Mouse (Mus musculus) layer of hippocampus, postnatal 25 days (tissue): Measurements from ENCODE around the gene Ccnl2. TPM values are rescaled to one million over a fixed set of nuclear protein-coding genes. Genes with fewer than 3 reads are reported as not detected.

Experiments used
- DNase-seq, 2 experiments: peaks; one replicate each; pipeline ENCODE4 v3.0.0; 2022; ENCODE audit warnings: mixed read lengths in 2 of 2, low spot score in 1 of 2; ENCODE audit errors: extremely low spot score in 1 of 2
- total RNA-seq, 2 experiments: library from RNA; stranded (reverse); gene quantifications; 2 replicates each; pipeline ENCODE4 v1.2.3; 2021

Ccnl2 gene
- total RNA-seq, 2 experiments from 2014 or later = 72.2 to 91.2 TPM

DNA sequence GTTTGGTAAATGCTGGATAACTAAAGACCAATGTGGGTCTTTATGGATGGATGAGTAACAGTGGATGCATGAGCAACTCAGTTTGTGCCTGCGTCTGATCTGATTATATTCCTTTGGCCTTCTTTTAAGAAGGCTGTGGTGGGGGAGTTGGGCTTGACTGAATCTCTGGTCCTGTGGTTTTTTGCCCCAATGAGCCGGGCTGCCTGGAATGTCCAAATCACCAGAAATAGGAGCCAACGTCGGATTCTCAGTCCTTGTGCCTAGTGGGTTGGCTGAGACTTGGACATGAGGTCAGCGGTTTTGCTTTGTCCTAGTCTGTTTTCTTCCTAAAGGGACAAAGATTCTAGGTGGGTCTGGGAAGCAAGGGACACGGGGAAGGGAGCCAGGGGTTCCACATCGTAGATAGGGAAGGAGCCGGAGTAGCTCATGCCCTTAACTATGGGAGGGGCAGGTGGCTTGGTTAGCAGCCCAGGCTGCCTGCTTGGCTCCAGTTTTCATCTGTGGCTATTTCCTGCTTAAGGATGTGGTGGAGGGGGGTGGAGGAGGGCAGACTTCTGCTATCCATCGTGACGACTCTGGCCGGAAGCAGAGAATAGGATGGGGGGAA, 25.2 kb downstream of the Ccnl2 start:
- DNase-seq = no peak

DNA sequence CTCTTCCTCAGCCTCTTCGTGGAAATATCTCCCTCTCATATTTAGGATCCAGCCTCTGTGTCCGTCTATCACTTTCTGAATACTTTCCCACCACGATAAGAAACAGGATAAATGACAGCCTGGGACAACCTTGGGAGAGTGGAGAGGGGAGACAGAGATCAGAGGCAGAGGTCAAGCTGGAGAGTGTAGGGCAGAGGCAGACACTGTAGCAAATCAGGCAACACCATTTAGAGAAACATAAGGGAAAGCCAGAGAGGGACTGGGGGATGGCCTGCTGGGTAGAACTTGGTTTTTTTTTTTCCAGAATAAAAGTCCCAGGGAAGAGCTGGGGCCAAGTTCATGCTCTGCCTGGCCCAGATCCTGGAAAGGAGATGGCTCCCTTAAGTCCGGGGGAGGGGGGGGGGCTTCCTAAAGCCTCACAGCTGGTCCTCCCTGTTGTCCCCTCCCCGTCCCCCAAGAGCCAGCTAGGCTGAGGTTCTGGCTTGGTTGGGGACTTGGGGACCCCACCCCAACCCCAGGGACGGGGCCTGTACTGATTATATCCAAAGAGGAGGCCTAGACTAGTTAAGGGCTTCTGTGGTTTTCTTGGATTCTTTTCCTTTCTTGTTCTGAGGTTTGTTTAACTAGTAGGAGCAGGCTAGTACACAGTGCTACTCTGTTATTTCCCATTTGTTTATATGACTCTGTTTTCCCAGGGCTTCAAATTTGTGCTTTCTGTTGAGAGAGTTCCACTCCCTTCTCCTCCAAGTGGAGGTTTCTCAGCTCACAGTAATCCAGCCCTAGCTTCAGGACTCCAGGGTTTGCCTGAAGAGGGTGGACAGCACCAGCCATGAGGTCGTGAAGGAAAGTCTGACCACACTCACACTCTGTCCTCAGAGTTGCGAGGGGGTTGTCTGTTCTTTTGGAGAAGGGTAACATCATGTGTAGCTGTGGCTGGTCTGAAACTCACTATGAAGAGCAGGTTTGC, 26.2 kb downstream of the Ccnl2 start:
- no peak for DNase-seq

DNA sequence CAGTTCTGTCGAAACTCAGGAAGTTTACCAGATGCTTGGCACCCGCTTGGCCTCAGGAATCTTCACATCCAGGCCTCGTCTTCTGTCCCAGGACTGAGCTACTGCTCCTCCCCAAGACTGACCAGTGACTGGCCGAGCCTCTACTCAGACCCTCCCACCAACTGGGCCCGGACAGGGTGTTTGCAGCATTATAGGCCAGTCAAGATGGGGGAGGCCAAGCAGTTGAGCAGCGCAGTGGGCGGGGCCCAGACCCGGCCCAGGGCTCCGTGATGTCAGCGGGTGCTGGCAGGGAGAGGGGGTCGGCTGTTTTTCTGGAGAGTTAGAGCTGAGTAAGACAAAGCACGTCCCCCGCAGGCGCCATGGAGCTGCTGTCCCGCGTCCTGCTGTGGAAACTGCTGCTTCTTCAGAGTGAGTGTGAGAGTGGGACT, 27.2 kb downstream of the Ccnl2 start, which contains the start of gene Mxra8:
TSS of gene Mxra8 (plus strand) at position 198 of the 428 bp plus-strand sequence.
- no peak for DNase-seq

DNA sequence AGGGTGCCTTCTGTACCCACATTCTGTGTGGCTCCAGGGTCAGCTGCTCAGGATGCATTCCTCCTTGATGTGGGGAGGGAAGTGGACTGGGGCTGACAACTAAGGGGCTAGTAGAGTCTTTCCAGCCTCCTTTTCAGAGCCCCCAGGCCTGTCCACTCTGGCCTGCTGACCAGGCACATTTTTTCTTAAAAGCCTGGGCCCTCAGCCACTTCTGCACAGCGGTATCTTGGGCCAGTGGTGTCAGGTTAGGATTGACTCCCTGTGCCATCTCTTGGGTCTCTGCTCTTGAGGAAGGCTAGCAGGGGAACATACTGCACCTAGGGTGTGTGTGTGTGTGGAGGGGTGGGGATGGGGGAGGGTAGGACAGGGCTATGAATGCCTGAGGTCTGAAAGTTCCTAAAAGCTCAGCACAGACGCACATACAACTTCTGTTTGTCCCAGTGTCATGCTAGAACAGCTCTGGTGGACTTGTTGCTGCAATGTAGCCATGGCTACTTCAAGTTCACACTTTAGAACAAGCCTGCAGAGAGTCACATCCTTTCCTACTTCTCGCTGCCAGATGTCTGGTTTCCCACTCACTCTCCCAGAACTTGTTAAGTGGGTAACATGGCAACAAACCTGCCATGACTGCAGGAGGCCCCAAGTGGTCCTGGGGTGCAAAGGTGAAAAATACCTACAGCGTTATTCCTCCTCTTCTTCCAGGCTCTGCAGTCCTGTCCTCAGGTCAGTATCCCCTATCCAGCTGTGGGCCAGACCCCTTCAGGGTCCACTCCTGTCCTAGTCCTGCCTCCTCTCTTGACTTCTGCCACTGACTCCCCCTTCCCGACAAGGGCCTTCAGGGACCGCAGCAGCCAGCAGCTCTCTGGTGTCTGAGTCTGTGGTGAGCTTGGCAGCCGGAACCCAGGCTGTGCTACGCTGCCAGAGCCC, 28.1 kb downstream of the Ccnl2 start:
- DNase-seq = no peak

DNA sequence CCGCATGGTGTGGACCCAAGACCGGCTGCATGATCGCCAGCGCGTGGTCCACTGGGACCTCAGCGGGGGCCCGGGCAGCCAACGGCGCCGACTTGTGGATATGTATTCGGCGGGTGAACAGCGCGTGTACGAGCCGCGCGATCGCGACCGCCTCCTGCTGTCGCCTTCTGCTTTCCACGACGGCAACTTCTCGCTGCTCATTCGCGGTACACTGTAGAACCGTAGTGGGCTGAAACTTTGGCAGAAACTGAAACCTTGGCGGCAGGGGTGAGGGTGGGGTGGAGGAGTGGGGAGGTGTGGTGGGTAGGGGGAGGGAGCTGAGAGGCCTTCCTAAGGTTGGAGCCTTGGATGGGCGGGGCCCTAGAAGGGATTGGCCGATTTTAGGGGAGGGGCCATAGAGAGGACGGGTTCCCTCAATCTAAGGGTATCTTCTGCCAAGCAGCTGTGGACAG, 28.7 kb downstream of the Ccnl2 start:
- DNase-seq = no peak

DNA sequence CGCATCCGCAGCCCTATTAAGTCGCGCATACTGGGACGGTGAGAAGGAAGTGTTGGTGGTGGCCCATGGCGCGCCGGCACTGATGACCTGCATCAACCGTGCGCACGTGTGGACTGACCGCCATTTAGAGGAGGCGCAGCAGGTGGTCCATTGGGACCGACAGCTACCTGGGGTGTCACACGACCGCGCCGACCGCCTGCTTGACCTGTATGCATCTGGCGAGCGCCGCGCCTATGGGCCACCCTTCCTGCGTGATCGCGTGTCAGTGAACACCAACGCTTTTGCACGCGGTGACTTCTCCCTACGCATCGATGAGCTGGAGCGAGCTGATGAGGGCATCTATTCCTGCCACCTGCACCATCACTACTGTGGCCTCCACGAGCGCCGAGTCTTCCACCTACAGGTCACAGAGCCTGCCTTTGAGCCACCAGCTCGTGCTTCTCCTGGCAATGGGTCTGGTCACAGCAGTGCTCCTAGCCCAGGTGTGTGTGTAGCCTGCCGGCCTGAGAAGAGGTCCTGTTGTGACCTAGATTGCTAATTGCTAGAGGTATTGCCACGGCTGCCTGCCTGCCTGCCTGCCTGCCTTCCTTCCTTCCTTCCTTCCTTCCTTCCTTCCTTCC, 29.5 kb downstream of the Ccnl2 start:
- no peak for DNase-seq

DNA sequence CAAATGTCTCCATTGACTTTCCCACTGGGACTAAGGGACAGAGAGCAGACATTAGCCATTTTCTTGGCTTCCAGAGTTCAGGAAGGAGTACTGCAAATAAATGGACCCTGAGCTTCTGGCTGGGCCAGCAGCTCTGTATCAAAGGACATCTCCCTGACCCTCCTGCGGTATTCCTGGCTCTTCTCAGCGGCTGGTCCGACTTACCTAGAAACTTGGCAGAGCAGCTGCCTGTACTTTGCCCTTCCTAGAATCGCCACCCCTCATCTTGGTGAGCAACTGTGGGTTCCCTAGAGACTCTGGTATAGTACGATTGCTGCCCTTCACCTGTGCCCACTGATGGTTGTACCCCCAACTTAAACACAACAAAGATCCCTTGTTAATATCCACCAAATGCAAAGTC, 30.9 kb downstream of the Ccnl2 start:
- no peak for DNase-seq

DNA sequence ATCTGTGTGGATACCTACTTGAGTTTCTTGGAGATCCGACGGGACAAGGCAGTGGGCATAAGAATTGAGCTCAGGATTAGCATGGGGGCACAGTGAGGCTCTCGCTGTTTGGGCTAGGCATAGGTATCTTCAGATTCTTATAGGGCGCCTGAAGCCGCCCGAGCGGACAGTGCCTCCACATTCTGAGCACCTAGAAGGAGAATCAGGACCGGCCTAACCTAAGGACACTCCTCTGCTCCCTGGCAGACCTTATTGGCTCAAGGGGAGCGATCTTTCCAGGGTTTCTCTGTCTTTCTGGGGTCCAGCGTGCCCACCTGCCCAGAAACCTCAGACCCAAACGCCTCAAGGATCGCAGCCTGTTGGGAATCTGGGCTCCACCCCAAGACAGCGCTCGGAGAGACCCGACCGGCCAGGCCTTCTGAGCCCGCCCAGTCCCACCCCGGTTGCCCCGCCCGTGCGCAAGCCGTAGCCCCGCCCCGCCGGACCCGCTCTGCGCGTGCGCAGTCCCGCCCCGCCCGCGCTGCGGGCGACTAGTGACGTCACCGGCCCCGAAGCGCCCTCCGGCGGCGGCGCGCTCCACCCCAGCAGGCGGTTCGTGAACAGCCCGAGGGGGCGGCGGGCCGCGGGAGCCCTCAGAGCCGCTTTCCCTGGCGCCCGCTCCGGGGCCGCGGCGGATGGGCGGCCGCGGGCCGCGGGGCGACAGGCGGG, 34.7 kb downstream of the Ccnl2 start, which contains the start of gene Dvl1:
TSS of gene Dvl1 (plus strand) at position 532 of the 708 bp plus-strand sequence.
- peak; percentile 96 to 98 for DNase-seq

DNA sequence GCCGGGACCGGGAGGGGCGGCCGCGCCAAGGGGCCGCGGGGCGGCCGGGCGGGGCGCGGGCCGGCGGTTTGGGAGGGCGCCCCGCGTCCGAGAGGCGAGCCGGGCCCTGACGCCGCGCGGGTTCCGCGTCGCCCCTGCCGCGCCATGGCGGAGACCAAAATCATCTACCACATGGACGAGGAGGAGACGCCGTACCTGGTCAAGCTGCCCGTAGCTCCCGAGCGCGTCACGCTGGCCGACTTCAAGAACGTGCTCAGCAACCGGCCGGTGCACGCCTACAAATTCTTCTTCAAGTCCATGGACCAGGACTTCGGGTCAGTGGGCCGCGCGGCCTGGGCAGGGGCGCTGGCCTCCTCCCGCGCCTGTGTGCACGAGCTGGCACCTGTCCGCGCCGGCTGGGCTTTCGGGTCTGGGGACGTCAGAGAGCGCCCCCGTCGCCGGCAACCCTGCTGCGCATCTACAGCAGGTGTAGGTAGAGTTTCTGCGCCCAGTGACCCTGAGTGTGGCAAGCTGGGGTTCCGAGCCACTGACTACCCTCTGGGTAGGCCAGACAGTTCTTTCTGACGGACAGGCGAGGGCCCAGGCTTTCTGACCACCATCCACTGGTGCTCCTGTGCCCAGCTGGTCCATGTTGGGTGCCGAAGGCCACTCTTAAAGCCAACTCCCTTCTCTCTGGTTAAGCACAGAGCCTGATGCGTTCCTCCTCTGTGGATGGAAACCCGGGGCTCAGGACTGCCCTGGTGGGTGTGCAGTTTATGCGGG, 35.5 kb downstream of the Ccnl2 start:
- DNase-seq = no peak

DNA sequence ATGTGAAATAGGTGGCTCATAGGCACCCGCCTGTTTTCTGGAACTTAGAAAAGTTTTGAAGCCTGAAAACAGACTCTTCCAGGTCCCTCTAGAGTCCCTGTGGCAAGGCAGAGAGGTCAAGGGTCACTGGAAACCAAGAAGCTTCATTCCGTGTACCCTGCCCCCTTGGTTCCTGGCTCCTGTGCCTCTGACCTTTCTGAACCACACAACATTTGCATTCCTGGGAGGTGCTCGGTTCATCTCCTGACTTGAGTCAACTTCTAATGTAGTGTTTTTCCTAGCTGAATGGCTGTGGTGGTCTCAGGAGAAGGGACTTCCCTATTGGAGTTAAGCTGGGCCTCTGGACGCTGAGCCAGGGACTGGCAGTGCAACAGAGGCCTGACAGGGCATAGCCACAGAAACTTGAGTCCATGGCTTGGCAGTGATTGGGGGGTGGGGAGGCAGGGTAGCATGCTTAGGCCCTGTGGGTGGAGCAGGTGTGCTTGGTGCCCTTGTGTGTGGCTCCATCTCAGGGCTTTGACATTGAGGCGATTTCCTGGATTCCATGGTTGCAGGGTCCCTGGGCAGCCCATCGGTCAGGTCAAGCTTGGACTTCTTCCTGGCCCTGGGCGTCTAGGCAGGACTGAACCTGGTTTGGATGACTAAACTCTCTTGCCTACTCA, 36.3 kb downstream of the Ccnl2 start:
- no peak for DNase-seq

DNA sequence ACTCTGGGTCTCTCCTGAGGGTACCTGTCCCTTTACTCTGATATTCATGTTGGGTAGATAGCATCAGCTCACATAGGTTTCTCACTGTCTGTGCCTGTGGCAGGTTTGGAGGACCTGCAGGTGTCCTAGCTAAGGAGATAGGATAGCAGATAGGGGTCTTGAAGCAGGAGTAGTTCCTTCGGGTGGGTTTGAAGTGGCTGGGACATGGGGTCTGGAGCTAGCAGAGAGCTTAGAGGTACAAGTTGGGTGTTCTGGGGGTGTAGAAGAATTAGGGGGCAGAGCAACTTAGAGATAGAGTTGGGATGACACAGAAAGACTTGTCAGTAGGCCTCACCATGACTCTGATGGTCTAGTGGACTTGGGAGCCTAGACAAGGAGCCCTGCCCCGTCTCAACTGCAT, 37.1 kb downstream of the Ccnl2 start:
- DNase-seq = no peak

DNA sequence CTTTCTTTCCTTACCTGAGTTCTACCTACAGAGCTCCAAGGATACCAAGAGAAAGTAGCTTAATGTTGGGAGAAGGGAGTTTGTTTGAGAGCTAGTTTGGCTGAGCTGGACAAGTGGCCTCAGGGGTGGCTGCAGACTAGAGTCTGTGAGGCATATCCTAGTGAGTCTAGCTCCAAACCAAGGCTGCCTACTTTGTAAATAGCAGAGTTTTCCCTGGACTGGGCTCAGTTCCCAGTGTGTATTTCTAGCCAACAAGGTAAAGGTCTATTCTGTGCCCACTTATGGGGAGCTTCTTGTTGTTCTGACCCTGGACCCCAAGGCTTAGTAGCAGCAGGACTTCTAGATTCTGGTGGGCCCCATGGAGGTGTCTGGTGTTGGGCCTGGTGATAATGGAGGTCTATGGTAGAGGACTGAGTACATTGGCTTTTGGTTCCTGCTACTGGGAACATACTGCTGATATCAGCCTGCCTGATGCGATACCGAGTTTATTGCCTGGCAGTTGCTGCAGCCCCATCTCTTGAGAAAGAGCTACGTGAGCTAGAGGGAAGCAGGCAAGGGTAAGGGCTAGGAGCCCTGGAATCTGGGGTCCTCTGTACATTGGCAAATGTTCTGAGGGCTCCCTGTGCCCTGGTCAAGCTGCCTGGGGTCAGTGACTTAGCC, 37.6 kb downstream of the Ccnl2 start:
- DNase-seq = no peak

DNA sequence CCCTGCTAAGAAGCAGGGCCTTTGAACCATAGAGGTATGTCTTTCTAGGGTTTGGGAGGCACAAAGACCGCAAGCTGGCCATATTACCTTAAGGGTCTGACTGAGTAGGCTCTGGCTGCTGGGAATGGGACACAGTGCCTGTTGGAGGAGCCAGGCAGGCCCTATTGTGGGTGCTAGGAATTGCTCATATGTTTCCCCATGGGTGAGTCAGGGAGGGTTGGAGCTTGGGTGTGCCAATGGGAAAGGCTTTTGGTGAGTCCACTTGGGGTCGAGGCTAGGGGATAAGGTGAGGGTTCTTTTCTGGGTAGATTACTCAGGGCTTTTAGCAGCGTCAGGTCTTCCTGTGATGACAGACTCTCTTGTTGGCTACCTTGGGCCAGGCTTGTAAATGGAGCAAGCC, 39.1 kb downstream of the Ccnl2 start:
- no peak for DNase-seq

DNA sequence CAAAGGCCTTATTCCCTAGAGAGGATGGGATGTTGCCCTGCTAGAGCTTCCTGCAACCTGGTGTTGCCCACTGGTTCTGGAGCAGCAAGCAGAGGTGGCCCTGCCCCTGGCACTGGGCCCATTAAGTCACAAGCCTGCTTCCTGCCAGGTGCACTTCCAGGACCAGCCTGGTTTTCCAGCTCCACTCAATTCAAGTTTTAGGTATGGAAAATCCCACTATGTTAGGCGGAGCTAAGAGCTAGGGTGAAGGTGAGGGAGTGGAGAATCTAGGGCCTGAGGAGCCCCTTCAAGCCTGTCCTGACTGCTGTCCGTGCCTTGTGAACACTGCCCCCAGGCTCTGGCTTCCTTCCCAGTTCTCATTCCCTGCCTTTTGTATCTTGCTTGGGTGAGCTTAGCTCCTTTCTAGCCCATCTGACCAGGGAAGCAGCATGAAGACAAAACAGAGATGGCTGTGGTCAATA, 39.7 kb downstream of the Ccnl2 start:
- no peak for DNase-seq

DNA sequence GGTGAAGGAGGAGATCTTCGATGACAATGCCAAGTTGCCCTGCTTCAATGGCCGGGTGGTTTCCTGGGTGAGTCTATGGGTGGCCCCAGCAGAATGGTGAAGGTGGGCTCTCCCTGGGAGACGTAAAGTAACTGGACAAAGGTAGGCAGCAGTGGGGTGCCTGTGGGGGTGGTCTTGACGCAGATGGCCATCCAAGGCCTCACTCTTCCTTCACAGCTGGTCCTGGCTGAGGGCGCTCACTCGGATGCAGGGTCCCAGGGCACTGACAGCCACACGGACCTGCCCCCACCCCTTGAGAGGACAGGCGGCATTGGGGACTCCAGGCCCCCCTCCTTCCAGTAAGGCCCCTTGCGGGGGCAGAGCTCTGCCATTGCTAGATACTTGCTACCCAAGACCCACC, 41.1 kb downstream of the Ccnl2 start:
- DNase-seq = no peak

DNA sequence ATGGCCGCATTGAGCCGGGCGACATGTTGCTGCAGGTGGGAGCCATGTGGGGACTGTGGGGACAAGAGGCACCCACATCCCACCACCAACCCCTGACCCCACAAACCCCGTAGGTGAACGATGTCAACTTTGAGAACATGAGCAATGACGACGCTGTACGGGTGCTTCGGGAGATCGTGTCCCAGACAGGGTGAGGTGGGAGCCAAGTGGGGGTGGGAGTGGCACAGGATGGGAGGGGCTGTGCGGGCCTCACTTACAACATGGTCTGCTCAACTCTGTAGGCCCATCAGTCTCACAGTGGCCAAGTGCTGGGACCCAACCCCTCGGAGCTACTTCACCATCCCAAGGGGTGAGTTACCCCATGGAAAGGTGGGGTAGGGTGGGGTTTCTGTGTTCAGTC, 42.7 kb downstream of the Ccnl2 start:
- DNase-seq = no peak

DNA sequence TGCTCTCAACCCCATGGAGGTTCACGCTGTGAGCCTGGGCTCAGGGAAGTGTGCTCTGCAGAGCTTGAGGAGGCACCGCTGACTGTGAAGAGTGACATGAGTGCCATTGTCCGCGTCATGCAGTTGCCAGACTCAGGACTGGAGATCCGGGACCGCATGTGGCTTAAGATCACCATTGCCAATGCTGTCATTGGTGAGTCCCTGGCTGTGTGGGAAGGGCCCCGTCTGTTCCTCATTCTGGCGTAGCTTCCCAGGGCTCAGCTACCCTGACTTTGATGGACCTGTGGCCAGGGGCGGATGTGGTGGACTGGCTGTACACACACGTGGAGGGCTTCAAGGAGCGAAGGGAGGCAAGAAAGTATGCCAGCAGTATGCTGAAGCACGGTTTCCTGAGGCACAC, 43.8 kb downstream of the Ccnl2 start:
- no peak for DNase-seq

DNA sequence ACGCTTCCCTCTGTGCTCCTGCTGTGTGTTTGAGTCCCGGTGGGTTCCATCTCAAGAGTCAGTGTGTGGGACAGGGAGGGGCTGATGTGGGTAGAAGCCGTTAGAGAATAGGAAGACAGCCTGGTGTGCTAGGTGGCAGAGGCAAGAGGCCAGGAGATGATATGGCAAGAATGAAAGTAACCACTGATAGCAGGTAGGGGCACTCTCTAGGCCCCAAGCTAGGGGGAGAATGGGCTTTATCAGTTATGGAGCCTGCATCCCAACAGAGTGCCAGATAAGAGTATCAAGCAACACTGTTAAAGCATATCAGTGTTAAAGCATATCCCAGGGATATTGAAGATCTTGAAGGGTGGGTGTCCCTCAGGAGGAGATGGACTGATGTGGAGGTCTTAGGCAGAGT, 44.6 kb downstream of the Ccnl2 start:
- no peak for DNase-seq
